Mouse (Mus musculus) lung, adult 18-20 months (tissue): ENCODE measurements around the gene Saal1.
"Not testable (repeated sequence)": the region's sequence is repeated elsewhere in the genome, so short reads cannot be mapped to it uniquely, and the experiment has no call there.

ENCODE experiments used
- DNase-seq, 2 experiments: peaks; one replicate each; pipeline ENCODE4 v3.0.0; 2022; ENCODE audit warnings: mixed read lengths in 2 of 2

Gene Saal1

GRCm38 (mm10) chr7:46686827-46687226, 23.7 kb downstream of the Saal1 start:
- no peak for DNase-seq

- no peak for DNase-seq
Measured at GRCm38 (mm10) chr7:46680732-46681131, 29.7 kb downstream of the Saal1 start.

GRCm38 (mm10) chr7:46679044-46679443, 31.4 kb downstream of the Saal1 start:
- not testable (repeated sequence) for DNase-seq

GRCm38 (mm10) chr7:46678417-46678816, 32.1 kb downstream of the Saal1 start:
- DNase-seq: no peak

GRCm38 (mm10) chr7:46676808-46677360, 33.6 kb downstream of the Saal1 start:
- DNase-seq: no peak

- DNase-seq: no peak
Measured at GRCm38 (mm10) chr7:46675886-46676285, 34.6 kb downstream of the Saal1 start.

GRCm38 (mm10) chr7:46675061-46675460, 35.4 kb downstream of the Saal1 start:
- no peak for DNase-seq

GRCm38 (mm10) chr7:46672160-46672672, 38.3 kb downstream of the Saal1 start, which contains the start of gene Tph1:
Gene Tph1, minus strand, starts transcription at chr7:46672537.
- DNase-seq: no peak

GRCm38 (mm10) chr7:46667256-46667655, 43.2 kb downstream of the Saal1 start:
- DNase-seq: no peak

GRCm38 (mm10) chr7:46665236-46665635, 45.2 kb downstream of the Saal1 start:
- no peak for DNase-seq

- DNase-seq: no peak
Measured at GRCm38 (mm10) chr7:46661591-46662090, 48.8 kb downstream of the Saal1 start.

GRCm38 (mm10) chr7:46652279-46652678, 58.2 kb downstream of the Saal1 start:
- no peak for DNase-seq

- DNase-seq: not testable (repeated sequence)
Measured at GRCm38 (mm10) chr7:46650231-46650630, 60.2 kb downstream of the Saal1 start.

GRCm38 (mm10) chr7:46648431-46649140, 61.9 kb downstream of the Saal1 start:
- DNase-seq: no peak

GRCm38 (mm10) chr7:46643172-46643571, 67.3 kb downstream of the Saal1 start:
- DNase-seq: no peak

- no peak for DNase-seq
Measured at GRCm38 (mm10) chr7:46640062-46640461, 70.4 kb downstream of the Saal1 start.

- peak; percentile 94 to 95 for DNase-seq
Measured at GRCm38 (mm10) chr7:46639692-46640031, 70.8 kb downstream of the Saal1 start, which contains the start of gene Sergef. Gene Sergef, minus strand, starts transcription at chr7:46639807.

- peak in 1 of 2 experiments; percentile 5 for DNase-seq
Measured at GRCm38 (mm10) chr7:46638889-46639691, 71.4 kb downstream of the Saal1 start.
